Mouse (Mus musculus) heart, embryonic 14.5 days (tissue): ENCODE data around the gene Trabd2b. TPM values are rescaled to one million over a fixed set of nuclear protein-coding genes. Genes with fewer than 3 reads are reported as not detected.

ENCODE experiments used
- ATAC-seq: fragments of 200-750 bp; cut with Nextera tagmentation; 2 replicates; pipeline ENCODE4 v1.8.0; 2017; ENCODE audit warnings: low read depth, moderate TSS enrichment; ENCODE audit not compliant: insufficient number of reproducible peaks, insufficient read depth, low FRiP score
- H3K27ac ChIP-seq, 2 experiments: fragments of 200-500 bp in 1 of 2; fragments of 300-500 bp in 1 of 2; sonication (generic) in 1 of 2; replicated peaks in 1 of 2; 2 replicates each; pipeline ENCODE4 v1.5.1; 2012 to 2014; ENCODE audit warnings: low read depth in 2 of 2, low read length in 2 of 2, control low read depth in 1 of 2, mild to moderate bottlenecking in 1 of 2, mixed read lengths in 1 of 2; ENCODE audit not compliant: control insufficient read depth in 1 of 2, insufficient read depth in 1 of 2
- H3K27me3 ChIP-seq: fragments of 300-500 bp; sonication (generic); 2 replicates; pipeline ENCODE4 v1.6.1; 2014; ENCODE audit warnings: mild to moderate bottlenecking, low read length, control low read depth; ENCODE audit not compliant: control insufficient read depth, insufficient read depth
- H3K36me3 ChIP-seq: fragments of 300-500 bp; sonication (generic); 2 replicates; pipeline ENCODE4 v1.6.1; 2014; ENCODE audit warnings: mild to moderate bottlenecking, control low read depth, low read length, mixed read lengths; ENCODE audit not compliant: control insufficient read depth, insufficient read depth
- H3K4me1 ChIP-seq, 2 experiments: fragments of 200-500 bp in 1 of 2; fragments of 300-500 bp in 1 of 2; sonication (generic) in 1 of 2; 2 replicates each; pipeline ENCODE4 v1.6.1; 2012 to 2014; ENCODE audit warnings: low read length in 2 of 2, control low read depth in 1 of 2, mixed read lengths in 1 of 2; ENCODE audit not compliant: control insufficient read depth in 2 of 2, insufficient read depth in 2 of 2
- H3K4me2 ChIP-seq: fragments of 300-500 bp; sonication (generic); 2 replicates; pipeline ENCODE4 v1.6.1; 2014; ENCODE audit warnings: mild to moderate bottlenecking, low read length
- H3K4me3 ChIP-seq, 2 experiments: fragments of 200-500 bp in 1 of 2; fragments of 300-500 bp in 1 of 2; sonication (generic) in 1 of 2; 2 replicates each; pipeline ENCODE4 v1.5.1; 2012 to 2014; ENCODE audit warnings: low read length in 2 of 2, mild to moderate bottlenecking in 2 of 2, control low read depth in 1 of 2, low read depth in 1 of 2, moderate library complexity in 1 of 2; ENCODE audit not compliant: control insufficient read depth in 1 of 2, insufficient read depth in 1 of 2
- H3K9ac ChIP-seq: fragments of 300-500 bp; sonication (generic); 2 replicates; pipeline ENCODE4 v1.6.1; 2014; ENCODE audit warnings: mild to moderate bottlenecking, low read length
- H3K9me3 ChIP-seq: fragments of 300-500 bp; sonication (generic); 2 replicates; pipeline ENCODE4 v1.6.1; 2016; ENCODE audit warnings: low read length, control low read depth; ENCODE audit not compliant: control insufficient read depth
- WGBS: fragments of 180-500 bp; shearing (Covaris S2); extraction: QIAGEN DNeasy Blood & Tissue Kit; methylation state at CpG from one replicate; pipeline ENCODE4 v1.1.7; 2014; 5-methylcytosine and 5-hydroxymethylcytosine counted together
- polyA plus RNA-seq: library from polyadenylated mRNA; unstranded; fragments of >200 nt; fragmentation: Nextera tagmentation; extraction: Ambion mirVana; gene quantifications from 2 replicates; pipeline ENCODE4 v1.2.1, GENCODE M21; 2014

Trabd2b gene
- 1.9 and 2.7 TPM in 2 replicates for polyA plus RNA-seq

DNA sequence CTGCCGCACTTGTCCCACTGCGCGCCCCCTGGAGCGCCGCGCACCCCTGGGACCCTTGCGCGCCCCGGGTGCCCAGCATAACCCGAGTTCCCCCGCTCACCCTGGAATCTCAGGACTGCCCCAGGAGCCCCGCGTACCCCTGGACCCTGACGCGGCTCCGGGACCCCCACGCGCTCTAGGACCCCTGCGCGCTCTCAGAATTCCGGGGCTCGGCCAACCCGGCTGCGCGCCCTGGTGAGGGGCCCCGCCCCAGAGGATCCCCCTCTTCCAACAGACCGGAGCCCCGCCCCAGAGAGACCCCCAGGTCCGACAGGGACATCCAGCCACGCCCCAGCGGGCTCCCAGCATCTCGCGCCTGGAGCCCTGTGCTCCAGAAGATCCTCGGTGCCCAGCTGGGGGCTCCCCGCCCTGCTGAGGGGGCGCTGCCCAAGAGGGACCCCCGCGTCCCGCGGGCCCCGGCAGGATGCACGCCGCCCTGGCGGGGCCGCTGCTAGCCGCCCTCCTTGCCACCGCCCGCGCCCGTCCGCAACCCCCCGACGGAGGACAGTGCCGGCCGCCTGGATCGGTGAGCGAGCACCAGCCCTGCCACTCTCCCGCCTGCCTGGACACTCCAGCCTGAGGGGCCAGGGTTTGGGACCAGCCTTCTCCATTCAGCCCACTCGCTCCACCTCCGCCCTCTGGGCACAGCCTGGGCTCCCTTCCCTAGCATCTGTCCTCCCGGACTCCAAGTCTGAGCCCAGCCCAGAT is at the start of gene Trabd2b:
Trabd2b (plus strand) TSS at position 370 of the 747 bp plus-strand sequence.
- Histone ChIP-seq H3K9me3 (no peaks in the 10 kb centered on the region), H3K9ac (peak within 1 kb of the TSS; percentile 73), H3K4me2 (peak within 1 kb of the TSS; percentile 85), H3K4me1 (peaks cover 10 to 18% of the 10 kb centered on the region in 2 experiments; a peak in 3 of 4 replicates), H3K36me3 (no peaks in the 10 kb centered on the region), H3K27me3 (peaks cover 77% of the 10 kb centered on the region), H3K4me3 (peak within 1 kb of the TSS; percentile 60 to 69), H3K27ac (peak within 1 kb of the TSS; percentile 52 to 65)
- ATAC-seq, result peak; percentile 13
- WGBS, result under 1% methylated on average over 59 of the region's 61 CpGs

DNA sequence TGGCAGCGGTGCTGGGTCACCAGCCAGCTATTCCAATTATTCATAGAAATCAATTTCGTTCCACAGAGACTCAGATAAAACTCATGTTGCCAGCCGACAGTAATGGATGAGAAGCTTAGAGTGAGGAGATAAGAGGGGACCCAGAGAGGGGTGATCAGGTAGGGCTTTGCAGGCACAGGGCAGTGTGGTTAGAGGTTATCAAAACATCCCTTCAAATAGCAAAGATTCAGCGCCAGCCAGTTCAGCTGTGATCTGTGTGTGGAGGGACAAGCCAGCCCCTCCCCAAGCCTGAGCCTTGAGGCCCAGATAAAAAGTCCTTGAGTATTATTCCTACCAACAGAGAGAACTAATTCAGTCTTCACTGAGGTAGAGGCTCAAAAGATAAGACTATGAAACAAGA is 49.1 kb upstream of the Trabd2b start:
- peak overlapping the region in 1 of 2 experiments; percentile 65; a peak in 1 of 4 replicates for H3K27ac ChIP-seq
- peak; percentile 44 for ATAC-seq

DNA sequence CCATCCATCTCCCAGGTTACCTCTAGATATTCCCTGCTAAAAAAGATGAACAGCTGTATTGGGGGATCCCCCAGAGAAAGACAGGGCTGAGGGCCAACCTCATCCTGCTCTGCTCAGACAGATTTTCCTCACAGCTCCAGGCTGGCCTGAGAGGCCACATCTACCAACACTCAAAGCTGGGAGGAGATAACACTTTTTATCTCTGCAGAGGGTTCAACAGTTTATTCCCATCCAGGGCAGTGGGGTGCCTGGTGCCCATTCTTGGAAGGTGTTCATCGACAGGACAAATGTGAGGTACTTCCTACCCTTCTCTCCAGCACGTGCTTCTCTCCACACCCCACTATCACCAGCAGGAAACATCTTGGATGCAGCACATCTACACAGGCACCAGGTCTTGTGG is 47.6 kb upstream of the Trabd2b start:
- Histone ChIP-seq H3K9me3 (no peaks in the 10 kb centered on the region), H3K4me3 (no peak overlapping the region), H3K27ac (0 out of 4 replicates have a peak overlapping the region, but pooled peaks of 1 of the 2 experiments have one; percentile 1), H3K36me3 (no peaks in the 10 kb centered on the region), H3K27me3 (no peaks in the 10 kb centered on the region), H3K4me1 (peaks cover 14 to 29% of the 10 kb centered on the region in 2 experiments), H3K4me2 (no peak overlapping the region), H3K9ac (no peak overlapping the region)
- ATAC-seq, result peak; percentile 68
- 11% methylated on average over 2 of the region's 2 CpGs for WGBS

More for the DNA sequence above, 49.1 kb upstream of the Trabd2b start:
- no peak overlapping the region for H3K9ac ChIP-seq
- no peak overlapping the region for H3K4me2 ChIP-seq
- no peaks in the 10 kb centered on the region for H3K9me3 ChIP-seq
- WGBS, result 2% methylated on average over 4 of the region's 4 CpGs
- H3K4me1 ChIP-seq, result peaks cover 14 to 29% of the 10 kb centered on the region in 2 experiments
- no peaks in the 10 kb centered on the region for H3K36me3 ChIP-seq
- no peak overlapping the region for H3K4me3 ChIP-seq
- H3K27me3 ChIP-seq, result 0 out of 2 replicates have a peak, but pooled peaks cover 4% of the 10 kb centered on the region

DNA sequence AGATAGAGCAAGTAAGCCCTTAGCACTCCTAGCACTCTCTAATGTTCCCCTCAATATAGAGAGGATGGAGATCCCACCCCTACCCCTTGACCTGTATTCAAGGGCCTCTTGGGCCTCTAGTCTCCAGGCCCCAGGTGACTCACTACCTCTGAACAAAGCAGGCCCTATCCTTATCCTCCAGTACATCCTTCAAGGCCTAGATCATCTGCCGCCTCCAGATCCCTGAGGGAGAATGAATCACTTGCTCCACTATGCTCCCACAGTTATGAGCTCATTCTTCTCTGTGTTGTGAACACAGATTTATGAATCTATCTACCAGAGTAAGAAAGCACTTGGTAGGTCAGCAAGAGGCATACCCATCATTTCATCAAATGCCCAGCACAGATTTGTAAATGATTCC is 46.7 kb upstream of the Trabd2b start:
- no peak overlapping the region for H3K4me3 ChIP-seq
- WGBS, result 71% methylated on average over 1 of the region's 1 CpGs

DNA sequence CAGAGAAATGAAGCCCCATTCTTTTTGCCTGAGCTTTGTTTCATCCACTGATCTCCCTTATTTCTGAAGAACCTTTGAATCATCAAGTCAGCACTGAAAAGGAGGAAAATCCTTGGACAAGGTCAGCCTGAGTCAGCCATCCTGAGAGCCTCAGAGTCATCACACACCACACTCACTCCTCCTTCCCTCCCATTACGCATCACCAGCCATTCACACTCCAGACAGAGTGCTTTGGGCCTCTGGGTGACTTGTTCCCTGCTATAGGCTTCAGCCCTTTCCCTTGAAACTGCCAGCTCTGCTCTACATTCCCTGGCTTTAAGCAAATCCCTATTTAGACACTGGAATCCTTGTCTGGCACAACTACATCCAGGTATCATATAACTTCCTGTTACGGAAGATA is 45.2 kb upstream of the Trabd2b start:
- Histone ChIP-seq H3K9me3 (no peaks in the 10 kb centered on the region), H3K9ac (no peak overlapping the region), H3K27me3 (no peaks in the 10 kb centered on the region), H3K4me3 (no peak overlapping the region), H3K36me3 (no peaks in the 10 kb centered on the region), H3K4me1 (peaks cover 14 to 27% of the 10 kb centered on the region in 2 experiments), H3K4me2 (no peak overlapping the region), H3K27ac (no peak overlapping the region)
- ATAC-seq, result no peak
- 65% methylated on average over 2 of the region's 2 CpGs for WGBS

More for the DNA sequence above, 46.7 kb upstream of the Trabd2b start:
- H3K9ac ChIP-seq, result no peak overlapping the region
- H3K27me3 ChIP-seq, result no peaks in the 10 kb centered on the region
- H3K9me3 ChIP-seq, result no peaks in the 10 kb centered on the region
- ATAC-seq, result no peak
- peaks cover 14 to 29% of the 10 kb centered on the region in 2 experiments for H3K4me1 ChIP-seq
- no peak overlapping the region for H3K4me2 ChIP-seq
- no peak overlapping the region for H3K27ac ChIP-seq
- H3K36me3 ChIP-seq, result no peaks in the 10 kb centered on the region

DNA sequence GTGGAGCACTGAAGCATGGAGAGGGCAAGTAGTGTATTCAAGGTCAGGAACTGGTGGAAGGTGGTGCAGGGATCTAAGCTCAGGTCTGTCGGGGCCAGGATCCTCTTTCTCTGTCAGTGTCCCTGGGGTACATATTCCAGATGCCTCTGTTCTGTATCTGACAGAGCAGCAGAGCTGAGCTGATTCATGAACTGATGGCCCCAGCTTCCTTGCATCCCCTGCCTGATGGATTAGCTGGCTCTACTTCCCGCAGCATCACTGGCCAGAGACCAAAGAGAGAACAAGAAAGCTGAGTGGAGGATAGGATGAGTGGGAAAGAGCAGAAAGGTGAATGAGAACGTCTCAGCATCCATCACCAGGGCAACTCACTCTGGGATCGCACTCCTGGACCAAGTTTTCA is 41.5 kb upstream of the Trabd2b start:
- Histone ChIP-seq H3K27me3 (peaks cover 7% of the 10 kb centered on the region), H3K9ac (no peak overlapping the region), H3K4me2 (no peak overlapping the region), H3K27ac (no peak overlapping the region), H3K4me3 (no peak overlapping the region), H3K4me1 (peaks cover 0 to 2% of the 10 kb centered on the region in 2 experiments; a peak in 1 of 4 replicates), H3K9me3 (no peaks in the 10 kb centered on the region), H3K36me3 (no peaks in the 10 kb centered on the region)
- WGBS, result 66% methylated on average over 4 of the region's 4 CpGs
- ATAC-seq, result no peak

DNA sequence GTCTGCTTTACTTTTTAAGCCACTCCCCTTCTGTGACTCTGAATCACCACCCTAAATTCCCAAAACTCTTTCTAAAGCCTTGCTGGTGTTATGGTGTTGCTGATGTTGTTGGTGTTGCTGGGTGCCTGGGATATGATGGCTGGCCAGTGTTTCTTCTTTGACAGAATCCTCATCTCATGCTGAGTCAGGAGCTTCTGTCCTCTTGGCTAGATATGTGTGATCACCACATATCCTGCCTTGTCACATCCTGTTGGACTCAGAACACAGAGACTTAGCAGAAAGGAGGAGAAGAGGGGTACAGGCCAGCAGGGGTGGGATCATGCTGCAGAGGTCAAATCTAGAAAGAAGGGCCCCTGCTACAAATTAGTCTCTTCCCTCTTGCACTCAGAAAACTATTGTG is 40.9 kb upstream of the Trabd2b start:
- ATAC-seq, result no peak
- Histone ChIP-seq H3K9ac (no peak overlapping the region), H3K27me3 (peaks cover 7% of the 10 kb centered on the region), H3K9me3 (no peaks in the 10 kb centered on the region), H3K4me2 (no peak overlapping the region), H3K36me3 (no peaks in the 10 kb centered on the region), H3K27ac (no peak overlapping the region), H3K4me1 (peaks cover 0 to 2% of the 10 kb centered on the region in 2 experiments; a peak in 1 of 4 replicates), H3K4me3 (no peak overlapping the region)
